Mouse (Mus musculus) left cerebral cortex, adult 9 months (tissue): Measurements from ENCODE around the gene Ptk7.

Experiments used
- DNase-seq, 2 experiments: peaks; one replicate each; pipeline ENCODE4 v3.0.0; 2022; ENCODE audit warnings: low spot score in 2 of 2

Ptk7 gene

GRCm38 (mm10) chr17:46644916-46645475, 15.7 kb upstream of the Ptk7 start:
- DNase-seq: no peak

GRCm38 (mm10) chr17:46644152-46644805, 15.0 kb upstream of the Ptk7 start:
- DNase-seq: no peak

GRCm38 (mm10) chr17:46642060-46642459, 12.8 kb upstream of the Ptk7 start:
- DNase-seq: no peak

GRCm38 (mm10) chr17:46639929-46640328, 10.6 kb upstream of the Ptk7 start:
- DNase-seq: no peak

- DNase-seq: peak in 1 of 2 experiments; percentile 83
Measured at GRCm38 (mm10) chr17:46636831-46637523, 7.7 kb upstream of the Ptk7 start.

- no peak for DNase-seq
Measured at GRCm38 (mm10) chr17:46629685-46630441, 559 bp upstream of the Ptk7 start.

GRCm38 (mm10) chr17:46628471-46628790, 873 bp downstream of the Ptk7 start:
- no peak for DNase-seq

- DNase-seq: no peak
Measured at GRCm38 (mm10) chr17:46627409-46627808, 1.9 kb downstream of the Ptk7 start.

GRCm38 (mm10) chr17:46624598-46624997, 4.7 kb downstream of the Ptk7 start:
- no peak for DNase-seq

GRCm38 (mm10) chr17:46623819-46624557, 5.3 kb downstream of the Ptk7 start:
- no peak for DNase-seq

- DNase-seq: no peak
Measured at GRCm38 (mm10) chr17:46622269-46622668, 7.0 kb downstream of the Ptk7 start.

- DNase-seq: peak in 1 of 2 experiments; percentile 56
Measured at GRCm38 (mm10) chr17:46621324-46621723, 8.0 kb downstream of the Ptk7 start.

GRCm38 (mm10) chr17:46619683-46620357, 9.5 kb downstream of the Ptk7 start:
- no peak for DNase-seq

GRCm38 (mm10) chr17:46618769-46619682, 10.3 kb downstream of the Ptk7 start:
- DNase-seq: no peak

GRCm38 (mm10) chr17:46618394-46618768, 10.9 kb downstream of the Ptk7 start:
- no peak for DNase-seq

- DNase-seq: no peak
Measured at GRCm38 (mm10) chr17:46617799-46618198, 11.5 kb downstream of the Ptk7 start.

GRCm38 (mm10) chr17:46613229-46613628, 16.1 kb downstream of the Ptk7 start:
- DNase-seq: no peak

GRCm38 (mm10) chr17:46612820-46613219, 16.5 kb downstream of the Ptk7 start:
- no peak for DNase-seq

GRCm38 (mm10) chr17:46612189-46612588, 17.1 kb downstream of the Ptk7 start:
- no peak for DNase-seq

GRCm38 (mm10) chr17:46611316-46611715, 18.0 kb downstream of the Ptk7 start:
- DNase-seq: no peak
